Mouse (Mus musculus): Measurements from ENCODE around the gene Usp8.

DNA sequence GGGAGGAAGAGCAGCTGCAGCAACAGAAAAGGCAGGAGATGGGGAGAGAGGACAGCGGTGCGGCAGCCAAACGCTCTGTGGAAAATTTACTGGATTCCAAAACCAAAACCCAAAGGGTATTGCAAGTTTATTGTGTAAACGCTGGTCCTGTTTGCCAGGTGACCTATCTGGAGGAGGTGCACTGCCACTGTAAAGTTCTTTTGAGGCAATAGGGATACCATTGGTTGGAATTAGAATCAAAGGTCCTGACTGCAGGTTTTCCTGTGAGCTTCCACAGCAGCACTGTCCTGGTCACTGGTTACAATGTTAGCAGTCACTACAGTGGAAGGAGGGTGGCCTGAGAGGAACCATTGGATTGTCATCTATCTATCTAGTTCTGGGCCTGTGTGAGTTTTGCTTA, 22.1 kb downstream of the Usp8 start:
- no peak for TF ChIP-seq CTCF (conservative IDR thresholded peaks at IDR 0.05 in 1 of 2, IDR thresholded peaks at IDR 0.05 in 1 of 2; ENCODE audit: low read depth in 2 of 2, low read length in 2 of 2)
- no peak for TF ChIP-seq POLR2A (IDR thresholded peaks at IDR 0.05; ENCODE audit: low read depth, low read length)
- no peak for TF ChIP-seq EP300 (IDR thresholded peaks at IDR 0.05; ENCODE audit: low read length)
- TF ChIP-seq ETS1 (conservative IDR thresholded peaks at IDR 0.05; ENCODE audit: low read depth, low read length), result no peak
- no peak for TF ChIP-seq TCF12 (IDR thresholded peaks at IDR 0.05; ENCODE audit: low read depth, low read length)
- TF ChIP-seq MAX (IDR thresholded peaks at IDR 0.05; ENCODE audit: low read length), result no peak
- TF ChIP-seq MAFK (IDR thresholded peaks at IDR 0.05; ENCODE audit: insufficient replicate concordance, low read length), result no peak
- TF ChIP-seq POLR2AphosphoS2 (IDR thresholded peaks at IDR 0.05; ENCODE audit: low read depth, low read length), result no peak
- no peak for TF ChIP-seq ZNF384 (IDR thresholded peaks at IDR 0.05; ENCODE audit: low read depth, low read length)
- TF ChIP-seq GABPA (IDR thresholded peaks at IDR 0.05; ENCODE audit: insufficient replicate concordance, low read depth, low read length), result no peak
- TF ChIP-seq UBTF (IDR thresholded peaks at IDR 0.05; ENCODE audit: low read depth, low read length), result no peak
- no peak for TF ChIP-seq NRF1 (IDR thresholded peaks at IDR 0.05; ENCODE audit: low read depth, low read length)

All from CH12.LX (cell line).